Mouse (Mus musculus) myocyte (in vitro differentiated cells): ENCODE measurements around the gene Kdm5c. TPM values are rescaled to one million over a fixed set of nuclear protein-coding genes. Genes with fewer than 3 reads are reported as not detected.

Source experiments
- H3K27me3 ChIP-seq: one replicate; pipeline ENCODE4 v1.6.1; 2011; ENCODE audit not compliant: control insufficient read depth, insufficient read depth, insufficient read length
- H3K36me3 ChIP-seq: one replicate; pipeline ENCODE4 v1.6.1; 2011; ENCODE audit not compliant: control insufficient read depth, insufficient read depth
- H3K4me2 ChIP-seq: one replicate; pipeline ENCODE4 v1.6.1; 2011; ENCODE audit warnings: low read depth, control low read depth
- H3K4me3 ChIP-seq: one replicate; pipeline ENCODE4 v1.5.1; 2011; ENCODE audit warnings: mild to moderate bottlenecking, control low read depth, moderate library complexity
- H3K79me2 ChIP-seq: one replicate; pipeline ENCODE4 v1.6.1; 2011; ENCODE audit not compliant: control insufficient read depth, insufficient read depth
- H3ac ChIP-seq: one replicate; pipeline ENCODE4 v1.6.1; 2011; ENCODE audit not compliant: control insufficient read depth, insufficient read length
- CEBPB ChIP-seq: IDR thresholded peaks from 2 replicates; pipeline ENCODE4 v1.6.1; 2011; ENCODE audit warnings: mild to moderate bottlenecking, moderate library complexity; ENCODE audit not compliant: poor library complexity, insufficient read depth, severe bottlenecking
- E2F4 ChIP-seq: IDR thresholded peaks from one replicate; pipeline ENCODE4 v1.6.1; 2011; ENCODE audit warnings: mild to moderate bottlenecking, control low read depth, moderate library complexity; ENCODE audit not compliant: insufficient read depth
- MAX ChIP-seq: IDR thresholded peaks from one replicate; pipeline ENCODE4 v1.6.1; 2011; ENCODE audit warnings: low read depth, mild to moderate bottlenecking, control low read depth
- MYOD1 ChIP-seq, 3 experiments: IDR thresholded peaks; one replicate each; pipeline ENCODE4 v1.6.1; 2011; ENCODE audit warnings: control low read depth in 2 of 3, low read depth in 2 of 3, mild to moderate bottlenecking in 2 of 3, moderate library complexity in 1 of 3; ENCODE audit not compliant: insufficient read length in 2 of 3, control insufficient read depth in 1 of 3
- MYOG ChIP-seq, 3 experiments: IDR thresholded peaks; one replicate each; pipeline ENCODE4 v1.6.1; 2011; ENCODE audit warnings: control low read depth in 2 of 3, low read depth in 2 of 3, mild to moderate bottlenecking in 2 of 3; ENCODE audit not compliant: insufficient read length in 2 of 3, control insufficient read depth in 1 of 3, insufficient read depth in 1 of 3
- POLR2A ChIP-seq: IDR thresholded peaks from one replicate; pipeline ENCODE4 v1.6.1; 2011; ENCODE audit warnings: low read depth, mild to moderate bottlenecking, control low read depth, moderate library complexity; ENCODE audit not compliant: insufficient read length
- POLR2AphosphoS2 ChIP-seq: IDR thresholded peaks from one replicate; pipeline ENCODE4 v1.6.1; 2011; ENCODE audit warnings: low read depth, control low read depth; ENCODE audit not compliant: insufficient read length
- REST ChIP-seq: IDR thresholded peaks from one replicate; pipeline ENCODE4 v1.6.1; 2011; ENCODE audit warnings: mild to moderate bottlenecking, control low read depth, moderate library complexity; ENCODE audit not compliant: insufficient read depth, insufficient read length
- SRF ChIP-seq: IDR thresholded peaks from one replicate; pipeline ENCODE4 v1.6.1; 2011; ENCODE audit warnings: low read depth; ENCODE audit not compliant: control insufficient read depth, insufficient read length
- TCF12 ChIP-seq: IDR thresholded peaks from one replicate; pipeline ENCODE4 v1.6.1; 2011; ENCODE audit warnings: mild to moderate bottlenecking, control low read depth; ENCODE audit not compliant: poor library complexity, insufficient read depth, severe bottlenecking
- TCF3 ChIP-seq: IDR thresholded peaks from one replicate; pipeline ENCODE4 v1.6.1; 2011; ENCODE audit warnings: low read depth, control low read depth; ENCODE audit not compliant: insufficient read length
- USF1 ChIP-seq: IDR thresholded peaks from one replicate; pipeline ENCODE4 v1.6.1; 2011; ENCODE audit warnings: low read depth, mild to moderate bottlenecking, control low read depth, moderate library complexity
- polyA plus RNA-seq: library from polyadenylated mRNA; unstranded; fragments of >200 nt; fragmentation: generic; extraction: Trizol; gene quantifications from one replicate; pipeline ENCODE4 v1.2.1, GENCODE M21; 2012; ENCODE audit warnings: missing spikeins

The Kdm5c gene
- polyA plus RNA-seq, 1 experiment, result 36.6 TPM

- H3K27me3 ChIP-seq, result no peaks in the 10 kb centered on the region
- no peak overlapping the region for H3K4me2 ChIP-seq
- H3ac ChIP-seq, result no peak overlapping the region
- H3K4me3 ChIP-seq, result no peak overlapping the region
- no peaks in the 10 kb centered on the region for H3K36me3 ChIP-seq
- no peaks in the 10 kb centered on the region for H3K79me2 ChIP-seq
- TF ChIP-seq E2F4 (no peak), MAX (no peak), TCF3 (no peak), POLR2A (no peak), TCF12 (no peak), MYOG (IDR thresholded peaks at IDR 0.05; ENCODE audit: control insufficient read depth in 1 of 3, insufficient read depth in 1 of 3, insufficient read length in 2 of 3, low read depth in 2 of 3) (no peak), SRF (no peak), MYOD1 (IDR thresholded peaks at IDR 0.05; ENCODE audit: control insufficient read depth in 1 of 3, insufficient read length in 2 of 3, low read depth in 2 of 3) (peak in 1 of 3 experiments; percentile 35)
Measured at GRCm38 (mm10) chrX:152320535-152320934, 87.7 kb downstream of the Kdm5c start.

GRCm38 (mm10) chrX:152322776-152323175, 90.0 kb downstream of the Kdm5c start:
- Histone ChIP-seq H3K36me3 (no peaks in the 10 kb centered on the region), H3K79me2 (no peaks in the 10 kb centered on the region), H3K4me2 (no peak overlapping the region), H3K27me3 (no peaks in the 10 kb centered on the region), H3ac (no peak overlapping the region), H3K4me3 (no peak overlapping the region)
- TF ChIP-seq POLR2A (no peak), E2F4 (no peak), MYOD1 (IDR thresholded peaks at IDR 0.05; ENCODE audit: control insufficient read depth in 1 of 3, insufficient read length in 2 of 3, low read depth in 2 of 3) (no peak), TCF12 (no peak), USF1 (no peak), MYOG (IDR thresholded peaks at IDR 0.05; ENCODE audit: control insufficient read depth in 1 of 3, insufficient read depth in 1 of 3, insufficient read length in 2 of 3, low read depth in 2 of 3) (no peak), POLR2AphosphoS2 (no peak), SRF (no peak), TCF3 (no peak), CEBPB (no peak), MAX (no peak)

GRCm38 (mm10) chrX:152323584-152323983, 90.8 kb downstream of the Kdm5c start:
- no peaks in the 10 kb centered on the region for H3K79me2 ChIP-seq
- no peak overlapping the region for H3ac ChIP-seq
- TF ChIP-seq TCF12, result no peak
- TF ChIP-seq POLR2AphosphoS2, result no peak
- TF ChIP-seq MAX, result no peak
- no peak for TF ChIP-seq MYOD1 (IDR thresholded peaks at IDR 0.05; ENCODE audit: control insufficient read depth in 1 of 3, insufficient read length in 2 of 3, low read depth in 2 of 3)
- TF ChIP-seq REST, result no peak
- no peak for TF ChIP-seq TCF3
- TF ChIP-seq POLR2A, result no peak
- TF ChIP-seq SRF, result no peak
- no peak for TF ChIP-seq MYOG (IDR thresholded peaks at IDR 0.05; ENCODE audit: control insufficient read depth in 1 of 3, insufficient read depth in 1 of 3, insufficient read length in 2 of 3, low read depth in 2 of 3)
- no peak for TF ChIP-seq USF1
- TF ChIP-seq CEBPB, result no peak
- no peak for TF ChIP-seq E2F4
- no peaks in the 10 kb centered on the region for H3K36me3 ChIP-seq
- no peak overlapping the region for H3K4me2 ChIP-seq
- H3K27me3 ChIP-seq, result no peaks in the 10 kb centered on the region
- H3K4me3 ChIP-seq, result no peak overlapping the region

Other genes starting within 250 kb of the Kdm5c start
- 151 TPM for gene Hsd17b10, start 231.2 kb upstream of the Kdm5c start, polyA plus RNA-seq
- gene Ribc1, start 216.7 kb upstream of the Kdm5c start, polyA plus RNA-seq, result 0.97 TPM
- gene Smc1a, start 216.6 kb upstream of the Kdm5c start, polyA plus RNA-seq, result 16.7 TPM
- 11.2 TPM for gene Iqsec2, start 88.8 kb upstream of the Kdm5c start, polyA plus RNA-seq
- 0.96 TPM for gene Kantr, start 94.5 kb downstream of the Kdm5c start, polyA plus RNA-seq
- gene Tspyl2, start 109.4 kb downstream of the Kdm5c start, polyA plus RNA-seq, result 17.1 TPM
- gene Gpr173, start 135.7 kb downstream of the Kdm5c start, polyA plus RNA-seq, result 2.7 TPM